Mouse (Mus musculus) bone marrow macrophage, adult 2 months (primary cell): ENCODE measurements at regions not wholly inside any gene's neighbourhood (a gene's known extent, or its start where the extent isn't known, plus 50 kb on each side); places are given as distances from the start of the nearest gene placed in this dataset.

Experiments
- CTCF ChIP-seq: IDR thresholded peaks from 2 replicates; pipeline ENCODE4 v1.5.1; 2012; ENCODE audit warnings: low read depth, mild to moderate bottlenecking, low read length, moderate library complexity
- POLR2A ChIP-seq: IDR thresholded peaks from 2 replicates; pipeline ENCODE4 v1.6.1; 2012; ENCODE audit warnings: mild to moderate bottlenecking, low read depth, low read length, borderline replicate concordance

DNA sequence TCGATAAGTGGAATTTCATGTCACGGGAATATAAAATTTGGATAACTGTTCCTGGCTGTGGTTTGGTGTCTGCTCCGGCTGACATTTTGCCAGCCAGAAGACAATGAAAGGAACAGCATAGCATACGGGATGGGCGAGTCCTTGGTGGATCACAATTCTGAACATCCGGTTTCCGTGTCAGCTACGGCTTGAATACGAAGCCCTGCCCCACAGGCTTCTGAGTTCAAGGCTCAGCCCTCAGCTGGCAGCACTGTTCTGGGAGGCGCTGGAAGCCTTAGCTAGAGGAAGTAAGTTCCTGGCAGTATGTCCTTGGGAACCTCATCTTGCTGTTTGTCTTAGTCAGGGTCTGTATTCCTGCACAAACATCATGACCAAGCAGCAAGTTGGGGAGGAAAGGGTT is 83.7 kb upstream of the Zfp644 start:
- TF ChIP-seq CTCF: no peak
- TF ChIP-seq POLR2A: no peak
